Mouse (Mus musculus): ENCODE measurements around the gene Reps2.

- no peak for TF ChIP-seq CTCF (IDR thresholded peaks at IDR 0.05; ENCODE audit: control insufficient read depth, insufficient read depth, insufficient read length)
- no peak for TF ChIP-seq CEBPB (IDR thresholded peaks at IDR 0.05; ENCODE audit: low read depth)
- TF ChIP-seq FOSL1 (IDR thresholded peaks at IDR 0.05; ENCODE audit: insufficient read depth, low read length, poor library complexity, severe bottlenecking): no peak
- no peak for TF ChIP-seq USF1 (IDR thresholded peaks at IDR 0.05; ENCODE audit: low read depth)
These were observed 101.5 kb downstream of the Reps2 start for GRCm38 (mm10) chrX:162541961-162542360.

Measured in C2C12 (cell line).